Mouse (Mus musculus) activated CD4-positive, CD25-positive, alpha-beta regulatory T cell, adult 9 weeks (primary cell): Measurements from ENCODE around the gene Cby1. TPM values are rescaled to one million over a fixed set of nuclear protein-coding genes. Genes with fewer than 3 reads are reported as not detected.

Experiments
- polyA plus RNA-seq: library from polyadenylated mRNA; unstranded; fragments of 100-300 nt; shearing (Covaris generic); gene quantifications from one replicate; pipeline ENCODE4 v1.2.1, GENCODE M21; 2017

Gene Cby1
- 17.2 TPM for polyA plus RNA-seq

GRCm38 (mm10) chr15:79658531-79659375, at the start of gene Cby1, which contains the start of gene Fam227a:
TSS of gene Cby1 (plus strand) at chr15:79659199.
TSS of gene Fam227a (minus strand) at chr15:79658956.

GRCm38 (mm10) chr15:79670249-79670971, 11.4 kb downstream of the Cby1 start, which contains the start of gene Tomm22:
TSS of gene Tomm22 (plus strand) at chr15:79670861.

GRCm38 (mm10) chr15:79687646-79688267, 28.8 kb downstream of the Cby1 start, which contains the start of gene Josd1:
TSS of gene Josd1 (minus strand) at chr15:79687919.

GRCm38 (mm10) chr15:79690426-79691022, 31.5 kb downstream of the Cby1 start, which contains the start of gene Gtpbp1:
TSS of gene Gtpbp1 (plus strand) at chr15:79690845.

Other genes starting within 250 kb of the Cby1 start
- gene Csnk1e, start 203.6 kb upstream of the Cby1 start, polyA plus RNA-seq, result 7.7 TPM
- not detected for gene Kcnj4, start 154.0 kb upstream of the Cby1 start, polyA plus RNA-seq
- gene Kdelr3, start 142.8 kb upstream of the Cby1 start, polyA plus RNA-seq, result 0.20 TPM
- gene Ddx17, start 112.5 kb upstream of the Cby1 start, polyA plus RNA-seq, result 28.7 TPM
- gene Dmc1, start 54.1 kb upstream of the Cby1 start, polyA plus RNA-seq, result not detected
- 0.44 TPM for gene Fam227a, start 243 bp upstream of the Cby1 start, polyA plus RNA-seq
- 234 TPM for gene Tomm22, start 11.7 kb downstream of the Cby1 start, polyA plus RNA-seq
- 2.6 TPM for gene Josd1, start 28.7 kb downstream of the Cby1 start, polyA plus RNA-seq
- gene Gtpbp1, start 31.6 kb downstream of the Cby1 start, polyA plus RNA-seq, result 60.9 TPM
- gene Sun2, start 83.3 kb downstream of the Cby1 start, polyA plus RNA-seq, result 15.1 TPM
- gene Dnal4, start 118.7 kb downstream of the Cby1 start, polyA plus RNA-seq, result 12.3 TPM
- gene Nptxr, start 145.6 kb downstream of the Cby1 start, polyA plus RNA-seq, result not detected
- gene Npcd, start 175.0 kb downstream of the Cby1 start, polyA plus RNA-seq, result not detected
- gene Cbx6, start 175.5 kb downstream of the Cby1 start, polyA plus RNA-seq, result 59.4 TPM
- 520 TPM for gene Apobec3, start 232.5 kb downstream of the Cby1 start, polyA plus RNA-seq